Mouse (Mus musculus) cerebellum, adult 2 months (tissue): ENCODE data around the gene Gtdc1. TPM values are rescaled to one million over a fixed set of nuclear protein-coding genes. Genes with fewer than 3 reads are reported as not detected.

Source experiments
- DNase-seq, 2 experiments: peaks; one replicate each; pipeline ENCODE4 v3.0.0; 2021
- H3K27ac ChIP-seq: fragments of 200-500 bp; 2 replicates; pipeline ENCODE4 v1.5.1; 2012; ENCODE audit warnings: low read length, control low read depth, inconsistent platforms; ENCODE audit not compliant: insufficient read depth
- H3K27me3 ChIP-seq: fragments of 200-500 bp; 2 replicates; pipeline ENCODE4 v1.6.1; 2012; ENCODE audit warnings: inconsistent platforms, mild to moderate bottlenecking, low read length, moderate library complexity; ENCODE audit not compliant: control insufficient read depth, insufficient read depth
- H3K4me1 ChIP-seq: fragments of 200-500 bp; 2 replicates; pipeline ENCODE4 v1.6.1; 2011; ENCODE audit warnings: low read length; ENCODE audit not compliant: control insufficient read depth, insufficient read depth
- H3K4me3 ChIP-seq: fragments of 200-500 bp; replicated peaks from 2 replicates; pipeline ENCODE3; 2011; ENCODE audit warnings: mild to moderate bottlenecking, low read depth, low read length, control low read depth; ENCODE audit not compliant: insufficient read depth
- CTCF ChIP-seq: fragments of 200-500 bp; IDR thresholded peaks from 2 replicates; pipeline ENCODE4 v1.5.1; 2011; ENCODE audit warnings: low read depth, mild to moderate bottlenecking, control low read depth, low read length, moderate library complexity, borderline replicate concordance; ENCODE audit not compliant: insufficient read depth
- POLR2A ChIP-seq: fragments of 200-500 bp; IDR thresholded peaks from 2 replicates; pipeline ENCODE4 v1.6.1; 2011; ENCODE audit warnings: low read length, control low read depth, borderline replicate concordance; ENCODE audit not compliant: insufficient read depth
- WGBS: fragments of 180-500 bp; shearing (Covaris S2); methylation state at CpG from one replicate; pipeline ENCODE4 v1.1.7; 2018; 5-methylcytosine and 5-hydroxymethylcytosine counted together
- polyA plus RNA-seq: library from polyadenylated mRNA; depleted of rRNA; stranded (reverse); fragments of >200 nt; gene quantifications from 2 replicates; pipeline ENCODE4 v1.2.3, GENCODE M21; 2012

Gene Gtdc1
- polyA plus RNA-seq, 1 experiment: 24.2 TPM

- WGBS: 93% methylated on average over 2 of the region's 2 CpGs
These were observed 5.0 kb downstream of the Gtdc1 start for GRCm38 (mm10) chr2:44922500-44922899.

GRCm38 (mm10) chr2:44920471-44920870, 7.0 kb downstream of the Gtdc1 start:
- no peak for DNase-seq
- Histone ChIP-seq H3K4me1 (no peaks in the 10 kb centered on the region), H3K27me3 (no peaks in the 10 kb centered on the region), H3K27ac (no peak overlapping the region), H3K4me3 (no peak overlapping the region)
- no peak for TF ChIP-seq POLR2A
- TF ChIP-seq CTCF: no peak
- WGBS: 96% methylated on average over 3 of the region's 3 CpGs

More at GRCm38 (mm10) chr2:44922500-44922899, 5.0 kb downstream of the Gtdc1 start:
- Histone ChIP-seq H3K27ac (no peak overlapping the region), H3K4me1 (no peaks in the 10 kb centered on the region), H3K4me3 (no peak overlapping the region), H3K27me3 (no peaks in the 10 kb centered on the region)
- TF ChIP-seq POLR2A (no peak), CTCF (no peak)
- DNase-seq: no peak

DNA sequence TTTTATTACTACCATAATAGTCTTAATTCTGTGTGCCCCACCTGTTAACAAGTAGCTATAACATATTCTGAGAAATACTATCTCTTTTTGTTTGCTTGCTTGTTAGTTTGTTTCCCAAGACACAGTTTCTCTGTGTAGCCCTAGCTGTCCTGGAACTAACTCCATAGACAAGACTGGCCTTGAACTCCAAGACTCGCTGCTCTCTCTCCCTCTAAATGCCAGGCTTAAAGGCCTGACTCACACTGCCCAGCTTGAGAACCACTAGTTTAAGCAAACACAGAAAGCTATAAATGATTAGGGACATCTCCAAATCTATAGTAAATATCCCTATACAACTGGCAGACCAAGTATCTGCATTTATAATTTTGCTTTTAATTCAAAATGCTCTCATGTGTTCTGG, 8.1 kb downstream of the Gtdc1 start:
- H3K27ac ChIP-seq: no peak overlapping the region
- 90% methylated on average over 1 of the region's 1 CpGs for WGBS
- TF ChIP-seq CTCF: no peak
- no peak for TF ChIP-seq POLR2A

DNA sequence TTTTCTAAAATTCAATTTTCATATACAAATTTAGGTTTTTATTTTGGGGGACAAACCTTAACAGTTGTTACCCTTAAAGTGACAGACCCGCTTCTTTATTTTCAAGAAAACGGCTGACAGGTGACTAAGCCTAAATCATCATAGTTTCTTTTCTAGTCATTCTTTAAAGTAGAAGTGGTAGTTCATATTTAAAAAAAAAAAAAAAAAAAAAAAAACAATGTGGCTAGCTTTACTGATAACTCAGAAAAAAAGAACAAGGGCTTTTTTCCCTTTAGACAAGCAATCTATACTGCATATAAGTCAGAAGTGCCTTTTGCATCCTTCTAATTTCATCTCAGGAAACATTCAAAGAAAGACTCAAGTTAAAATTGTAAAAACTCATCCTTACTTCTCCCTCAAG, 8.7 kb downstream of the Gtdc1 start:
- no peak overlapping the region for H3K4me3 ChIP-seq
- no peak overlapping the region for H3K27ac ChIP-seq
- DNase-seq: no peak
- TF ChIP-seq POLR2A (no peak), CTCF (no peak)
- 99% methylated on average over 2 of the region's 2 CpGs for WGBS
- H3K27me3 ChIP-seq: no peaks in the 10 kb centered on the region
- H3K4me1 ChIP-seq: no peaks in the 10 kb centered on the region

More for the DNA sequence above, 8.1 kb downstream of the Gtdc1 start:
- Histone ChIP-seq H3K4me3 (no peak overlapping the region), H3K27me3 (no peaks in the 10 kb centered on the region), H3K4me1 (no peaks in the 10 kb centered on the region)
- no peak for DNase-seq

DNA sequence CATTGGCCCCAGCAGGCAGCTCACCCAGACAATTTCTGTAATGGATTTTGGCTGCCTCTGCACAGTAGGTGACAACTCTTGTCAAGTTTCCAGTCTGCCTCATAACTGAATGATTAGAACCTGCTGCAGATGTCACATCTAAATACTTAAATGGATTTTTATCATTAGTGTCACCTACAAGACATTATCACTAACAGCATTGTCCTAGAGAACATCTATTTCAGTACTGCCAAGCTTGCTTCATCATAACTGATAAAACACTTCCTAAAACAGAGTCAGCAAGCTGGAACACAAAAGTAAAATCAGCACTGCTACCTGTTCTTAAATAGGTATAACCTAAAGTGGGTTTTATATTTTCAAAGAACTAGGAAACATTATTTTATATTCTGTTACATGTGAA, 11.2 kb downstream of the Gtdc1 start:
- no peak overlapping the region for H3K27ac ChIP-seq
- no peak overlapping the region for H3K4me3 ChIP-seq
- no peak for DNase-seq
- TF ChIP-seq POLR2A: no peak
- TF ChIP-seq CTCF: no peak
- H3K27me3 ChIP-seq: no peaks in the 10 kb centered on the region
- no peaks in the 10 kb centered on the region for H3K4me1 ChIP-seq

GRCm38 (mm10) chr2:44897801-44898200, 29.7 kb downstream of the Gtdc1 start:
- Histone ChIP-seq H3K4me1 (no peaks in the 10 kb centered on the region), H3K4me3 (no peak overlapping the region), H3K27ac (no peak overlapping the region), H3K27me3 (no peaks in the 10 kb centered on the region)
- TF ChIP-seq CTCF: no peak
- no peak for TF ChIP-seq POLR2A
- WGBS: 98% methylated on average over 1 of the region's 1 CpGs
- DNase-seq: no peak

DNA sequence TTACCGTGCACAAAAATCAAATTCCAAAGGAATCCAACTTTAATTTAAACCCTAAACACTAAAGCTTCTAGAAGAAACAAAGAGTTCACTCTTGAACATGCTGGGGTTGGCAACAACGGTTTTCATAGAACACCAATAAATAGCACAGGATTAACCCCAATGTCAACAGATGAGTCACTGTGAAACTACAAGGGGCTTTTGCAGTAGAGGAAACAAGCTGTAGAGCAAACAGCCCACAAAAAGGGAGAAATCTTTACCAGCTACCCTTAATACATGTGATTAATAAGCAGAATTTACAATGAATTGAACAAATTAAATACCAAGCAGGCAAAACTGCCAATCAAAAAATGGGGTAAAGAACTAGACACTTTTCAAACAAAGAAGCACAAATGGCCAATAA, 53.7 kb downstream of the Gtdc1 start:
- no peak overlapping the region for H3K27ac ChIP-seq
- H3K4me1 ChIP-seq: no peaks in the 10 kb centered on the region
- no peak for TF ChIP-seq POLR2A
- no peak for TF ChIP-seq CTCF
- H3K4me3 ChIP-seq: no peak overlapping the region
- H3K27me3 ChIP-seq: no peaks in the 10 kb centered on the region
- DNase-seq: no peak
- WGBS: 77% methylated on average over 2 of the region's 2 CpGs

GRCm38 (mm10) chr2:44864726-44865125, 62.7 kb downstream of the Gtdc1 start:
- H3K4me1 ChIP-seq: no peaks in the 10 kb centered on the region
- TF ChIP-seq POLR2A (no peak), CTCF (no peak)
- no peak overlapping the region for H3K27ac ChIP-seq
- no peaks in the 10 kb centered on the region for H3K27me3 ChIP-seq
- no peak for DNase-seq
- no peak overlapping the region for H3K4me3 ChIP-seq
